Mouse (Mus musculus): ENCODE data around the gene Evi5l. TPM values are rescaled to one million over a fixed set of nuclear protein-coding genes. Genes with fewer than 3 reads are reported as not detected.

Evi5l gene
- 13.7 and 19.1 TPM in 2 replicates for polyA plus RNA-seq (2012; rRNA removed)

GRCm38 (mm10) chr8:4165852-4166751 is at the start of gene Evi5l:
Gene Evi5l, plus strand, starts transcription at chr8:4166567.
- DNase-seq (ENCODE audit: low spot score): peak; percentile 90

GRCm38 (mm10) chr8:4133798-4134197 is 32.6 kb upstream of the Evi5l start, which contains the start of gene Cd209g:
Gene Cd209g, plus strand, starts transcription at chr8:4134098.
- DNase-seq (ENCODE audit: low spot score): no peak

GRCm38 (mm10) chr8:4139660-4140646 is 26.4 kb upstream of the Evi5l start:
- DNase-seq (ENCODE audit: low spot score): peak; percentile 49

- no peak for DNase-seq (ENCODE audit: low spot score)
These were observed 24.6 kb upstream of the Evi5l start for GRCm38 (mm10) chr8:4141721-4142120.

- DNase-seq (ENCODE audit: low spot score): no peak
These were observed 19.1 kb upstream of the Evi5l start for GRCm38 (mm10) chr8:4147272-4147671.

GRCm38 (mm10) chr8:4154878-4155277 is 11.5 kb upstream of the Evi5l start:
- DNase-seq (ENCODE audit: low spot score): no peak

- no peak for DNase-seq (ENCODE audit: low spot score)
These were observed 3.6 kb upstream of the Evi5l start for GRCm38 (mm10) chr8:4162786-4163185.

GRCm38 (mm10) chr8:4165176-4165851 is 1.1 kb upstream of the Evi5l start:
- no peak for DNase-seq (ENCODE audit: low spot score)

GRCm38 (mm10) chr8:4166881-4167525 is 636 bp downstream of the Evi5l start:
- no peak for DNase-seq (ENCODE audit: low spot score)

- DNase-seq (ENCODE audit: low spot score): no peak
These were observed 1.6 kb downstream of the Evi5l start for GRCm38 (mm10) chr8:4167918-4168317.

- no peak for DNase-seq (ENCODE audit: low spot score)
These were observed 6.1 kb downstream of the Evi5l start for GRCm38 (mm10) chr8:4172486-4172885.

- DNase-seq (ENCODE audit: low spot score): no peak
These were observed 7.7 kb downstream of the Evi5l start for GRCm38 (mm10) chr8:4174018-4174417.

GRCm38 (mm10) chr8:4183409-4183808 is 17.0 kb downstream of the Evi5l start:
- no peak for DNase-seq (ENCODE audit: low spot score)

- no peak for DNase-seq (ENCODE audit: low spot score)
These were observed 19.8 kb downstream of the Evi5l start for GRCm38 (mm10) chr8:4186151-4186550.

- DNase-seq (ENCODE audit: low spot score): no peak
These were observed 22.2 kb downstream of the Evi5l start for GRCm38 (mm10) chr8:4188605-4189004.

- no peak for DNase-seq (ENCODE audit: low spot score)
These were observed 22.8 kb downstream of the Evi5l start for GRCm38 (mm10) chr8:4189031-4189722.

- DNase-seq (ENCODE audit: low spot score): no peak
These were observed 25.9 kb downstream of the Evi5l start for GRCm38 (mm10) chr8:4192305-4192704.

- peak; percentile 75 for DNase-seq (ENCODE audit: low spot score)
These were observed 26.6 kb downstream of the Evi5l start for GRCm38 (mm10) chr8:4192807-4193587.

- no peak for DNase-seq (ENCODE audit: low spot score)
These were observed 27.2 kb downstream of the Evi5l start for GRCm38 (mm10) chr8:4193588-4193894.

- DNase-seq (ENCODE audit: low spot score): no peak
These were observed 35.0 kb downstream of the Evi5l start for GRCm38 (mm10) chr8:4201321-4201720.
